Mouse (Mus musculus): ENCODE measurements around the gene Lama2. TPM values are rescaled to one million over a fixed set of nuclear protein-coding genes. Genes with fewer than 3 reads are reported as not detected.

Lama2 gene
- polyA plus RNA-seq, 1 experiment, result not detected

GRCm38 (mm10) chr10:27222639-27223315 lies 396.8 kb downstream of the Lama2 start:
- no peaks in the 10 kb centered on the region for H3K9me3 ChIP-seq (ENCODE audit: control insufficient read depth, low read length)
- H3K4me3 ChIP-seq (replicated peaks), result no peak overlapping the region
- no peaks in the 10 kb centered on the region for H3K27me3 ChIP-seq (ENCODE audit: control insufficient read depth)
- H3K36me3 ChIP-seq (ENCODE audit: control insufficient read depth), result no peaks in the 10 kb centered on the region
- TF ChIP-seq TAL1 (IDR thresholded peaks at IDR 0.05; ENCODE audit: low read length) (no peak), GATA1 (IDR thresholded peaks at IDR 0.05; ENCODE audit: low read length) (no peak)
- H3K4me1 ChIP-seq (ENCODE audit: control insufficient read depth), result no peaks in the 10 kb centered on the region

DNA sequence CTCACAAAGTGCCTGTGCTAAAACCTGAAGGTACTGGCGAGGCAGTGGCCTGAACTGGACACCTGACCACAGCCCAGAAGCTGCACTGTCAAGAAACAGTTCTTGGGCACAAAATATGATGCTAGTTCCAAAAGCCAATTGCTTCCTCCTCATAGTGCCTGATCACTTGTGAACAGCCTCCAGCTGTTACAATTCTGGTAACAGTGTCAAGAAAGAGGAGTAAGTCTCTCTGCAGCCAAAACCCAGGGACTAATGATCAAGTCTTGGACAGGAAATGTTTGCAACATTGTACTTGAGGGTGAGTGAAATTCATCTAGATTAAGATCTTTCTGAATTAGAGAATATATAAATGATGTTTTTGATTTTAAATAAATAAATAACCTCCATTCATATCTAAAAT lies 399.9 kb downstream of the Lama2 start:
- no peaks in the 10 kb centered on the region for H3K4me1 ChIP-seq (ENCODE audit: control insufficient read depth)
- no peak for TF ChIP-seq TAL1 (IDR thresholded peaks at IDR 0.05; ENCODE audit: low read length)
- TF ChIP-seq GATA1 (IDR thresholded peaks at IDR 0.05; ENCODE audit: low read length), result no peak
- H3K4me3 ChIP-seq (replicated peaks), result no peak overlapping the region
- H3K27me3 ChIP-seq (ENCODE audit: control insufficient read depth), result no peaks in the 10 kb centered on the region
- no peaks in the 10 kb centered on the region for H3K9me3 ChIP-seq (ENCODE audit: control insufficient read depth, low read length)
- no peaks in the 10 kb centered on the region for H3K36me3 ChIP-seq (ENCODE audit: control insufficient read depth)

- TF ChIP-seq GATA1 (IDR thresholded peaks at IDR 0.05; ENCODE audit: low read length), result no peak
- no peak for TF ChIP-seq TAL1 (IDR thresholded peaks at IDR 0.05; ENCODE audit: low read length)
- Histone ChIP-seq H3K9me3 (ENCODE audit: control insufficient read depth, low read length) (no peaks in the 10 kb centered on the region), H3K27me3 (ENCODE audit: control insufficient read depth) (no peaks in the 10 kb centered on the region), H3K4me3 (replicated peaks) (no peak overlapping the region), H3K4me1 (ENCODE audit: control insufficient read depth) (no peaks in the 10 kb centered on the region), H3K36me3 (ENCODE audit: control insufficient read depth) (no peaks in the 10 kb centered on the region)
Observed at GRCm38 (mm10) chr10:27207320-27207719, 412.2 kb downstream of the Lama2 start.

GRCm38 (mm10) chr10:27198443-27198842 lies 421.1 kb downstream of the Lama2 start:
- H3K4me3 ChIP-seq (replicated peaks), result no peak overlapping the region

GRCm38 (mm10) chr10:27193986-27194908 lies 425.3 kb downstream of the Lama2 start:
- no peak for TF ChIP-seq TAL1 (IDR thresholded peaks at IDR 0.05; ENCODE audit: low read length)
- TF ChIP-seq GATA1 (IDR thresholded peaks at IDR 0.05; ENCODE audit: low read length), result no peak
- no peak overlapping the region for H3K4me3 ChIP-seq (replicated peaks)
- H3K27me3 ChIP-seq (ENCODE audit: control insufficient read depth), result no peaks in the 10 kb centered on the region
- H3K36me3 ChIP-seq (ENCODE audit: control insufficient read depth), result no peaks in the 10 kb centered on the region
- no peaks in the 10 kb centered on the region for H3K9me3 ChIP-seq (ENCODE audit: control insufficient read depth, low read length)
- H3K4me1 ChIP-seq (ENCODE audit: control insufficient read depth), result no peaks in the 10 kb centered on the region

More at GRCm38 (mm10) chr10:27198443-27198842, 421.1 kb downstream of the Lama2 start:
- Histone ChIP-seq H3K9me3 (ENCODE audit: control insufficient read depth, low read length) (no peaks in the 10 kb centered on the region), H3K36me3 (ENCODE audit: control insufficient read depth) (no peaks in the 10 kb centered on the region), H3K4me1 (ENCODE audit: control insufficient read depth) (no peaks in the 10 kb centered on the region), H3K27me3 (ENCODE audit: control insufficient read depth) (no peaks in the 10 kb centered on the region)
- TF ChIP-seq TAL1 (IDR thresholded peaks at IDR 0.05; ENCODE audit: low read length) (no peak), GATA1 (IDR thresholded peaks at IDR 0.05; ENCODE audit: low read length) (no peak)

DNA sequence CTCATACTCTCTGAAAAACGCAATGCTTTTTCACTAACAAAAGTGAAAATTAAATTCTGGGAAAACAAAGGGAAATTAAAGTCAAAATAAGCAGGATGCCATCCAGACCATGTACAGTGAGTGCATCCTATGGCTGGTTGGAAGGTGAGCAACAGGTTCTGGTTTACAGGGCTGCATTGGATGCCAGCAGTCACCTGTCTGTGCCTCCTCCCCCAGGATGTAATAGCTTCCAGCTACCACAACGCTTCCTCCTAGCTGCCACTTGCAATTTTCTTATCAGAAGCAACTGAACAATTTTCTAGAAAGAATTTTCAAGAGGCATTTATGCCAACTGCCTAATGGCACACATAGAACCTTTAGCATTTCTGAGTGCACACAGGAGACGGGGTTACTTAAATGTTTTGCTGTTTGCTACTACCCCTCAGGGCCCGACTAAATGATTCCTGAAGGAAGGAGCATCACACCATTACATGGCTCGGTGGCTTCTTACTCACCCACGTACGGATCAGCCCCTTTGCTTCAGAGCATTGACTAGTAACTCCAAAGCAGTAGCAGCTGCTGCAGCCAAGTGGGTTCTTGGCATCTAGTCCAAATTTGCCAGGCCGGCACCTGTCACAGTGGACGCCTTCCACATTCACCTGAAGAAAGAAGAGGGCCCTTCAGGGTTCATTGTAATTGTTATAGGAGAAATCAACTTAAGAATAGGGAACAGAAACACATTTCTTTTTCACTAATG lies 430.8 kb downstream of the Lama2 start:
- no peaks in the 10 kb centered on the region for H3K36me3 ChIP-seq (ENCODE audit: control insufficient read depth)
- no peaks in the 10 kb centered on the region for H3K4me1 ChIP-seq (ENCODE audit: control insufficient read depth)
- no peak overlapping the region for H3K4me3 ChIP-seq (replicated peaks)
- no peaks in the 10 kb centered on the region for H3K27me3 ChIP-seq (ENCODE audit: control insufficient read depth)
- no peaks in the 10 kb centered on the region for H3K9me3 ChIP-seq (ENCODE audit: control insufficient read depth, low read length)
- TF ChIP-seq TAL1 (IDR thresholded peaks at IDR 0.05; ENCODE audit: low read length) (no peak), GATA1 (IDR thresholded peaks at IDR 0.05; ENCODE audit: low read length) (no peak)

DNA sequence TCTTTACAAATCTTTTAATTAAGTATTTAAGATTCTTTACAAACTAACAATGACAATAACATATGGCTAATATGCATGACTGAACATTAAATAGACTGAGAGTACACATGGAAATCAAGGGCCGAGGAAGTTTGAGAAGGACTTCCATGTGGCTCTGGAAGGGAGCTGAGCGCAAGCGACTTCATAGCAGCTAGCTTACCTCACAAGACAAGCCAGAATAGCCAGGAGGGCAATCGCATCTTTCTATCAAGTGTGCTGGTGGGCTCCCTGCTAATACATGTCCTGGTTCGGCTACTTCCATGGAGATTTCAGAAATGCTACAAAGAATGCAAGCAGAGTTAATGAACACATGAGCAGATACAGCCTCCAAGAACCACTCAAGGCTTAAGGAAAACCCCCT lies 435.4 kb downstream of the Lama2 start:
- TF ChIP-seq TAL1 (IDR thresholded peaks at IDR 0.05; ENCODE audit: low read length), result no peak
- TF ChIP-seq GATA1 (IDR thresholded peaks at IDR 0.05; ENCODE audit: low read length), result no peak
- Histone ChIP-seq H3K4me1 (ENCODE audit: control insufficient read depth) (no peaks in the 10 kb centered on the region), H3K27me3 (ENCODE audit: control insufficient read depth) (no peaks in the 10 kb centered on the region), H3K9me3 (ENCODE audit: control insufficient read depth, low read length) (no peaks in the 10 kb centered on the region), H3K4me3 (replicated peaks) (no peak overlapping the region), H3K36me3 (ENCODE audit: control insufficient read depth) (no peaks in the 10 kb centered on the region)

GRCm38 (mm10) chr10:27174271-27174670 lies 445.3 kb downstream of the Lama2 start:
- Histone ChIP-seq H3K36me3 (ENCODE audit: control insufficient read depth) (no peaks in the 10 kb centered on the region), H3K27me3 (ENCODE audit: control insufficient read depth) (no peaks in the 10 kb centered on the region), H3K9me3 (ENCODE audit: control insufficient read depth, low read length) (no peaks in the 10 kb centered on the region), H3K4me1 (ENCODE audit: control insufficient read depth) (no peaks in the 10 kb centered on the region), H3K4me3 (replicated peaks) (no peak overlapping the region)
- TF ChIP-seq TAL1 (IDR thresholded peaks at IDR 0.05; ENCODE audit: low read length) (no peak), GATA1 (IDR thresholded peaks at IDR 0.05; ENCODE audit: low read length) (no peak)

GRCm38 (mm10) chr10:27164738-27165137 lies 454.8 kb downstream of the Lama2 start:
- H3K9me3 ChIP-seq (ENCODE audit: control insufficient read depth, low read length), result no peaks in the 10 kb centered on the region
- H3K4me1 ChIP-seq (ENCODE audit: control insufficient read depth), result no peaks in the 10 kb centered on the region
- H3K27me3 ChIP-seq (ENCODE audit: control insufficient read depth), result no peaks in the 10 kb centered on the region
- no peaks in the 10 kb centered on the region for H3K36me3 ChIP-seq (ENCODE audit: control insufficient read depth)
- no peak for TF ChIP-seq GATA1 (IDR thresholded peaks at IDR 0.05; ENCODE audit: low read length)
- TF ChIP-seq TAL1 (IDR thresholded peaks at IDR 0.05; ENCODE audit: low read length), result no peak
- no peak overlapping the region for H3K4me3 ChIP-seq (replicated peaks)
